Mouse (Mus musculus) heart, embryonic 11.5 days (tissue): ENCODE measurements around the gene Tmem186. TPM values are rescaled to one million over a fixed set of nuclear protein-coding genes. Genes with fewer than 3 reads are reported as not detected.

ENCODE experiments used
- ATAC-seq: fragments of 200-750 bp; cut with Nextera tagmentation; replicated peaks from 2 replicates; pipeline ENCODE4 v1.8.0; 2017; ENCODE audit warnings: moderate library complexity; ENCODE audit not compliant: insufficient number of reproducible peaks, low FRiP score, low TSS enrichment
- H3K27ac ChIP-seq: fragments of 300-500 bp; sonication (generic); 2 replicates; pipeline ENCODE4 v1.5.1; 2014; ENCODE audit warnings: mild to moderate bottlenecking, low read depth, low read length
- H3K27me3 ChIP-seq: fragments of 300-500 bp; sonication (generic); 2 replicates; pipeline ENCODE4 v1.6.1; 2014; ENCODE audit warnings: mild to moderate bottlenecking, low read length, mixed read lengths; ENCODE audit not compliant: control insufficient read depth, insufficient read depth
- H3K36me3 ChIP-seq: fragments of 300-500 bp; sonication (generic); 2 replicates; pipeline ENCODE4 v1.6.1; 2014; ENCODE audit warnings: mild to moderate bottlenecking, low read length, moderate library complexity, mixed read lengths; ENCODE audit not compliant: control insufficient read depth, insufficient read depth
- H3K4me1 ChIP-seq: fragments of 300-500 bp; sonication (generic); 2 replicates; pipeline ENCODE4 v1.6.1; 2014; ENCODE audit warnings: low read length; ENCODE audit not compliant: control insufficient read depth, insufficient read depth
- H3K4me2 ChIP-seq: fragments of 300-500 bp; sonication (generic); 2 replicates; pipeline ENCODE4 v1.6.1; 2014; ENCODE audit warnings: mild to moderate bottlenecking, moderate library complexity
- H3K4me3 ChIP-seq: fragments of 300-500 bp; sonication (generic); 2 replicates; pipeline ENCODE4 v1.5.1; 2014; ENCODE audit warnings: low read depth, low read length
- H3K9ac ChIP-seq: fragments of 300-500 bp; sonication (generic); 2 replicates; pipeline ENCODE4 v1.6.1; 2014; ENCODE audit warnings: mild to moderate bottlenecking, low read depth, low read length, moderate library complexity
- H3K9me3 ChIP-seq: fragments of 300-500 bp; sonication (generic); replicated peaks from 2 replicates; pipeline ENCODE4 v1.6.1; 2016; ENCODE audit warnings: low read length; ENCODE audit not compliant: control insufficient read depth
- WGBS: fragments of 180-500 bp; shearing (Covaris S2); extraction: QIAGEN DNeasy Blood & Tissue Kit; methylation state at CpG from one replicate; pipeline ENCODE4 v1.1.7; 2014; ENCODE audit not compliant: insufficient replicate concordance; 5-methylcytosine and 5-hydroxymethylcytosine counted together
- polyA plus RNA-seq: library from polyadenylated mRNA; unstranded; fragments of >200 nt; fragmentation: Nextera tagmentation; extraction: Ambion mirVana; gene quantifications from 2 replicates; pipeline ENCODE4 v1.2.1, GENCODE M21; 2014

Gene Tmem186
- polyA plus RNA-seq, 1 experiment from 2014 or later: 10.5 TPM

- ATAC-seq: no peak
- H3K4me2 ChIP-seq: no peak overlapping the region
- H3K27ac ChIP-seq: no peak overlapping the region
- no peaks in the 10 kb centered on the region for H3K27me3 ChIP-seq
- no peak overlapping the region for H3K4me3 ChIP-seq
- whole genome bisulfite sequencing: 81% methylated on average over 2 of the region's 2 CpGs
- no peaks in the 10 kb centered on the region for H3K9me3 ChIP-seq
- no peak overlapping the region for H3K9ac ChIP-seq
- H3K36me3 ChIP-seq: peaks cover 15% of the 10 kb centered on the region
- H3K4me1 ChIP-seq: peaks cover 24% of the 10 kb centered on the region
Observed at GRCm38 (mm10) chr16:8663022-8663421, 25.5 kb upstream of the Tmem186 start.

- WGBS: 91% methylated on average over 4 of the region's 4 CpGs
- Histone ChIP-seq H3K9me3 (no peaks in the 10 kb centered on the region), H3K4me3 (no peak overlapping the region), H3K4me1 (no peaks in the 10 kb centered on the region; the same call in 1 of the 2 replicates), H3K4me2 (no peak overlapping the region), H3K9ac (no peak overlapping the region), H3K36me3 (peaks cover 28% of the 10 kb centered on the region), H3K27ac (no peak overlapping the region), H3K27me3 (no peaks in the 10 kb centered on the region)
- no peak for ATAC-seq
Observed at GRCm38 (mm10) chr16:8658764-8659163, 21.3 kb upstream of the Tmem186 start.

- Histone ChIP-seq H3K4me1 (no peaks in the 10 kb centered on the region; the same call in 1 of the 2 replicates), H3K9ac (no peak overlapping the region), H3K9me3 (no peaks in the 10 kb centered on the region), H3K4me3 (no peak overlapping the region), H3K4me2 (no peak overlapping the region), H3K27ac (no peak overlapping the region), H3K27me3 (no peaks in the 10 kb centered on the region), H3K36me3 (peaks cover 28% of the 10 kb centered on the region)
- ATAC-seq: no peak
- WGBS: 76% methylated on average over 4 of the region's 4 CpGs
Observed at GRCm38 (mm10) chr16:8658349-8658748, 20.8 kb upstream of the Tmem186 start.

GRCm38 (mm10) chr16:8656256-8656655, 18.7 kb upstream of the Tmem186 start:
- Histone ChIP-seq H3K27ac (no peak overlapping the region), H3K4me2 (no peak overlapping the region), H3K4me1 (no peaks in the 10 kb centered on the region; the same call in 1 of the 2 replicates), H3K27me3 (no peaks in the 10 kb centered on the region), H3K9me3 (no peaks in the 10 kb centered on the region), H3K9ac (no peak overlapping the region), H3K4me3 (no peak overlapping the region), H3K36me3 (peaks cover 31% of the 10 kb centered on the region)
- no peak for ATAC-seq
- WGBS: 80% methylated on average over 2 of the region's 2 CpGs

- peaks cover 35% of the 10 kb centered on the region for H3K36me3 ChIP-seq
- H3K27ac ChIP-seq: no peak overlapping the region
- H3K9ac ChIP-seq: no peak overlapping the region
- no peak for ATAC-seq
- H3K4me2 ChIP-seq: no peak overlapping the region
- no peak overlapping the region for H3K4me3 ChIP-seq
- no peaks in the 10 kb centered on the region for H3K27me3 ChIP-seq
- no peaks in the 10 kb centered on the region; the same call in 1 of the 2 replicates for H3K4me1 ChIP-seq
- WGBS: 75% methylated on average over 9 of the region's 9 CpGs
- H3K9me3 ChIP-seq: no peaks in the 10 kb centered on the region
Observed at GRCm38 (mm10) chr16:8655599-8655998, 18.1 kb upstream of the Tmem186 start.

- H3K9ac ChIP-seq: no peak overlapping the region
- no peak overlapping the region for H3K4me3 ChIP-seq
- no peak for ATAC-seq
- H3K36me3 ChIP-seq: peaks cover 34% of the 10 kb centered on the region
- WGBS: 86% methylated on average over 6 of the region's 6 CpGs
- H3K27ac ChIP-seq: no peak overlapping the region
- no peaks in the 10 kb centered on the region for H3K9me3 ChIP-seq
- H3K27me3 ChIP-seq: no peaks in the 10 kb centered on the region
- H3K4me1 ChIP-seq: no peaks in the 10 kb centered on the region
- no peak overlapping the region for H3K4me2 ChIP-seq
Observed at GRCm38 (mm10) chr16:8655108-8655507, 17.6 kb upstream of the Tmem186 start.

- Histone ChIP-seq H3K4me2 (no peak overlapping the region), H3K27ac (no peak overlapping the region), H3K4me1 (no peaks in the 10 kb centered on the region), H3K9ac (no peak overlapping the region), H3K4me3 (no peak overlapping the region), H3K9me3 (no peaks in the 10 kb centered on the region), H3K36me3 (peaks cover 34% of the 10 kb centered on the region), H3K27me3 (no peaks in the 10 kb centered on the region)
- WGBS: 94% methylated on average over 3 of the region's 3 CpGs
- no peak for ATAC-seq
Observed at GRCm38 (mm10) chr16:8650007-8650406, 12.5 kb upstream of the Tmem186 start.

- Histone ChIP-seq H3K27ac (no peak overlapping the region), H3K9ac (no peak overlapping the region), H3K4me2 (no peak overlapping the region), H3K4me1 (no peaks in the 10 kb centered on the region), H3K9me3 (no peaks in the 10 kb centered on the region), H3K27me3 (no peaks in the 10 kb centered on the region), H3K4me3 (no peak overlapping the region), H3K36me3 (peaks cover 39% of the 10 kb centered on the region)
- ATAC-seq: no peak
- WGBS: 80% methylated on average over 6 of the region's 6 CpGs
Observed at GRCm38 (mm10) chr16:8645546-8645945, 8.0 kb upstream of the Tmem186 start.

- peaks cover 6% of the 10 kb centered on the region for H3K4me1 ChIP-seq
- no peak overlapping the region for H3K27ac ChIP-seq
- no peak overlapping the region for H3K4me3 ChIP-seq
- 70% methylated on average over 2 of the region's 2 CpGs for WGBS
- H3K4me2 ChIP-seq: no peak overlapping the region
- no peaks in the 10 kb centered on the region for H3K9me3 ChIP-seq
- peaks cover 30% of the 10 kb centered on the region for H3K36me3 ChIP-seq
- peak; percentile 65; the same call in 1 of the 2 replicates for ATAC-seq
- no peak overlapping the region for H3K9ac ChIP-seq
- no peaks in the 10 kb centered on the region for H3K27me3 ChIP-seq
Observed at GRCm38 (mm10) chr16:8643855-8644254, 6.3 kb upstream of the Tmem186 start.
